25 mouse cellular contexts compared by ENCODE assay signal in the genomic region with DNA sequence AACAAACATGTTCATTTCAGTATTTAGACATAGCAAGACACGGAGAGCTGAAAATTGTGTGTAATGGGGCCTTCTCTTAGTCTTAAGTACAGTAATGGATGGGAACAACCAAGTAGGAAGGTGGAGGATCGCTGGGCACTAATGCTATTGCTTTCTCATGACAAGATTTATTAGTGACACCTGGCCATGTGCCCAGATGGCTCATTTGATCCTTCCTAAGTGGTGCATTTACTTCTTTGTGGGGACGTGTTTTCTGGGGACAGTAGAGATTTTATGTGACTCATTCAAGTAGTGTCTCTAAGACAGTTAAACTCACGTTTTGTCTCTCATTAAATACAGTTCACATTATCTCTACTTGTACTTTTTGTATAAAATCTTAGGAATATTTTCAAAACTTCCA.
DNase-seq lines count a peak whose midpoint lies in the region; ATAC-seq lines count a peak whose summit lies in the region.
"Had no signal": no experiment of that assay in that cellular context is flagged by ENCODE, and none has a peak within 500 bp of the region (broad histone marks: within the 10 kb centered on the region; RNA-seq: fewer than 3 reads in every experiment).

No protein-coding gene starts in this region.

- intact Hi-C loops in heart, postnatal 25 days (cut with DNase I) = no loop called here

- WGBS in forebrain, embryonic 13.5 days = 26% methylated on average over 4 of the region's 4 CpGs
- 19% methylated on average over 4 of the region's 4 CpGs for WGBS in forebrain, embryonic 15.5 days
- 39% methylated on average over 4 of the region's 4 CpGs for WGBS in neural tube, embryonic 11.5 days
- 19% methylated on average over 4 of the region's 4 CpGs for WGBS in neural tube, embryonic 15.5 days

- H3K27ac ChIP-seq in forebrain, embryonic 13.5 days = 0 out of 2 replicates have a peak overlapping the region, but pooled peaks have one; percentile 40
- H3K27ac ChIP-seq in forebrain, embryonic 15.5 days (replicated peaks) = no peak overlapping the region
- H3K27ac ChIP-seq in neural tube, embryonic 11.5 days (ENCODE audit: low read depth, low read length) = no peak overlapping the region
- H3K27ac ChIP-seq in neural tube, embryonic 15.5 days (replicated peaks) = no peak overlapping the region
- H3K27ac ChIP-seq: embryonic facial prominence, embryonic 15.5 days; hindbrain, embryonic 10.5 days; intestine, embryonic 15.5 days; kidney, embryonic 15.5 days; left cerebral cortex, adult 2 months; liver, embryonic 15.5 days had no signal

- no peak overlapping the region for H3K4me2 ChIP-seq in forebrain, embryonic 13.5 days
- no peak overlapping the region for H3K4me2 ChIP-seq in forebrain, embryonic 15.5 days (replicated peaks)
- no peak overlapping the region for H3K4me2 ChIP-seq in neural tube, embryonic 11.5 days (ENCODE audit: low read depth)
- H3K4me2 ChIP-seq in neural tube, embryonic 15.5 days = no peak overlapping the region
- H3K4me2 ChIP-seq: embryonic facial prominence, embryonic 15.5 days; heart, embryonic 11.5 days; intestine, embryonic 15.5 days; kidney, embryonic 15.5 days; liver, embryonic 15.5 days; midbrain, embryonic 11.5 days had no signal

- H3K4me3 ChIP-seq in forebrain, embryonic 13.5 days = no peak overlapping the region
- no peak overlapping the region for H3K4me3 ChIP-seq in forebrain, embryonic 15.5 days
- H3K4me3 ChIP-seq in neural tube, embryonic 11.5 days (ENCODE audit: low read depth, low read length) = no peak overlapping the region
- H3K4me3 ChIP-seq in neural tube, embryonic 15.5 days (replicated peaks) = no peak overlapping the region
- H3K4me3 ChIP-seq: embryonic facial prominence, embryonic 15.5 days; hindbrain, embryonic 10.5 days; intestine, embryonic 15.5 days; kidney, embryonic 15.5 days; left cerebral cortex, adult 2 months; liver, embryonic 15.5 days had no signal

- ATAC-seq in forebrain, embryonic 13.5 days = no peak; the same call in 1 of the 2 replicates
- no peak for ATAC-seq in forebrain, embryonic 15.5 days (replicated peaks)
- peak; percentile 72; the same call in 1 of the 2 replicates for ATAC-seq in neural tube, embryonic 11.5 days (ENCODE audit: insufficient read depth, low FRiP score, low TSS enrichment)
- peak; percentile 73; the same call in 1 of the 2 replicates for ATAC-seq in neural tube, embryonic 15.5 days (ENCODE audit: low FRiP score)
- ATAC-seq: hindbrain, embryonic 16.5 days; intestine, embryonic 15.5 days; lung, postnatal 0 days had no signal

- H3K9me3 ChIP-seq in forebrain, embryonic 13.5 days (replicated peaks) = no peaks in the 10 kb centered on the region
- H3K9me3 ChIP-seq in forebrain, embryonic 15.5 days = no peaks in the 10 kb centered on the region
- H3K9me3 ChIP-seq in neural tube, embryonic 11.5 days (ENCODE audit: control insufficient read depth, low read length) = no peaks in the 10 kb centered on the region
- no peaks in the 10 kb centered on the region for H3K9me3 ChIP-seq in neural tube, embryonic 15.5 days (replicated peaks)
- H3K9me3 ChIP-seq: embryonic facial prominence, embryonic 15.5 days; hindbrain, embryonic 10.5 days; intestine, embryonic 15.5 days; kidney, embryonic 15.5 days; liver, embryonic 15.5 days had no signal

- H3K36me3 ChIP-seq in forebrain, embryonic 13.5 days (ENCODE audit: poor library complexity, severe bottlenecking) = no peaks in the 10 kb centered on the region
- no peaks in the 10 kb centered on the region for H3K36me3 ChIP-seq in forebrain, embryonic 15.5 days
- no peaks in the 10 kb centered on the region for H3K36me3 ChIP-seq in neural tube, embryonic 11.5 days (ENCODE audit: control insufficient read depth, insufficient read depth, low read length)
- no peaks in the 10 kb centered on the region for H3K36me3 ChIP-seq in neural tube, embryonic 15.5 days
- H3K36me3 ChIP-seq: embryonic facial prominence, embryonic 15.5 days; G1E; hindbrain, embryonic 10.5 days; intestine, embryonic 15.5 days; kidney, embryonic 15.5 days; liver, embryonic 15.5 days had no signal

- no peak overlapping the region for H3K9ac ChIP-seq in forebrain, embryonic 13.5 days
- no peak overlapping the region for H3K9ac ChIP-seq in forebrain, embryonic 15.5 days (replicated peaks)
- H3K9ac ChIP-seq in neural tube, embryonic 11.5 days (ENCODE audit: low read length) = no peak overlapping the region
- no peak overlapping the region for H3K9ac ChIP-seq in neural tube, embryonic 15.5 days (replicated peaks)
- H3K9ac ChIP-seq: embryonic facial prominence, embryonic 15.5 days; intestine, embryonic 15.5 days; kidney, embryonic 15.5 days; liver, embryonic 15.5 days had no signal

- H3K4me1 ChIP-seq in forebrain, embryonic 13.5 days = peaks cover 15% of the 10 kb centered on the region
- H3K4me1 ChIP-seq in forebrain, embryonic 15.5 days = peaks cover 6% of the 10 kb centered on the region
- no peaks in the 10 kb centered on the region for H3K4me1 ChIP-seq in neural tube, embryonic 11.5 days (ENCODE audit: control insufficient read depth, insufficient read depth, low read length)
- no peaks in the 10 kb centered on the region for H3K4me1 ChIP-seq in neural tube, embryonic 15.5 days
- H3K4me1 ChIP-seq: embryonic facial prominence, embryonic 15.5 days; hindbrain, embryonic 10.5 days; intestine, embryonic 15.5 days; kidney, embryonic 15.5 days; liver, embryonic 15.5 days had no signal

- H3K27me3 ChIP-seq in forebrain, embryonic 13.5 days = no peaks in the 10 kb centered on the region
- no peaks in the 10 kb centered on the region for H3K27me3 ChIP-seq in forebrain, embryonic 15.5 days
- H3K27me3 ChIP-seq in neural tube, embryonic 11.5 days (ENCODE audit: control insufficient read depth, insufficient read depth, low read length) = no peaks in the 10 kb centered on the region
- no peaks in the 10 kb centered on the region for H3K27me3 ChIP-seq in neural tube, embryonic 15.5 days (replicated peaks)
- H3K27me3 ChIP-seq: CH12.LX; embryonic facial prominence, embryonic 15.5 days; intestine, embryonic 15.5 days; kidney, embryonic 15.5 days; liver, embryonic 15.5 days had no signal

- DNase-seq in neural tube, embryonic 11.5 days (ENCODE audit: low spot score) = no peak
- DNase-seq in neural tube, embryonic 10.5 days (ENCODE audit: extremely low spot score, low spot score) = no peak
- peak; percentile 61 to 67 for DNase-seq in adrenal gland, postnatal 36 days
- DNase-seq in retina, postnatal 1 day = no peak
- DNase-seq in heart, postnatal 25 days (ENCODE audit: low spot score) = no peak
- DNase-seq: cerebellum, adult 9-10 months; heart, adult 11 months; liver; thymus, adult 2 months; thymus, postnatal 4 days had no signal

Comparison
In these comparisons a context has a peak if more than half of its experiments do, and no peak if none do; other contexts are left out.
1. ATAC-seq: peak in neural tube, embryonic 11.5 days (single experiment) and neural tube, embryonic 15.5 days (single experiment); none in forebrain, embryonic 13.5 days (single experiment) and forebrain, embryonic 15.5 days (single experiment).
2. DNase-seq: peak in adrenal gland, postnatal 36 days (2 of 2); none in neural tube, embryonic 11.5 days (single experiment), neural tube, embryonic 10.5 days (single experiment), retina, postnatal 1 day (single experiment) and heart, postnatal 25 days (single experiment).